Mouse (Mus musculus) G1E (cell line): ENCODE results near the gene Kif3c. TPM values are rescaled to one million over a fixed set of nuclear protein-coding genes. Genes with fewer than 3 reads are reported as not detected.

ENCODE experiments used
- ATAC-seq: 2 replicates; pipeline ENCODE4 v1.8.0; 2016; ENCODE audit warnings: mild to moderate bottlenecking; ENCODE audit not compliant: insufficient number of reproducible peaks, poor library complexity, low FRiP score, severe bottlenecking; ENCODE audit errors: extremely low read depth
- DNase-seq: peaks from one replicate; pipeline ENCODE4 v3.0.0; 2012; ENCODE audit warnings: low spot score
- H3K27me3 ChIP-seq: 2 replicates; pipeline ENCODE4 v1.6.1; 2012; ENCODE audit warnings: mild to moderate bottlenecking, low read length, inconsistent platforms; ENCODE audit not compliant: insufficient read depth
- H3K36me3 ChIP-seq: replicated peaks from 2 replicates; pipeline ENCODE3; 2012; ENCODE audit warnings: mild to moderate bottlenecking, inconsistent platforms
- H3K4me1 ChIP-seq: 2 replicates; pipeline ENCODE4 v1.6.1; 2012; ENCODE audit warnings: low read depth, low read length, inconsistent platforms, mixed read lengths; ENCODE audit not compliant: insufficient read depth
- H3K4me3 ChIP-seq: 2 replicates; pipeline ENCODE4 v1.5.1; 2012; ENCODE audit warnings: low read depth, mild to moderate bottlenecking, inconsistent platforms, low read length, moderate library complexity, mixed read lengths
- H3K9me3 ChIP-seq: replicated peaks from 2 replicates; pipeline ENCODE4 v1.6.1; 2012; ENCODE audit warnings: inconsistent platforms
- CTCF ChIP-seq: IDR thresholded peaks from 2 replicates; pipeline ENCODE4 v1.5.1; 2012; ENCODE audit warnings: low read depth, low read length, inconsistent platforms, mixed read lengths
- GATA1 ChIP-seq: IDR thresholded peaks from 2 replicates; pipeline ENCODE4 v1.6.1; 2012; ENCODE audit warnings: borderline replicate concordance, low read length, inconsistent platforms, mixed read lengths
- GATA2 ChIP-seq: IDR thresholded peaks from 2 replicates; pipeline ENCODE4 v1.6.1; 2012; ENCODE audit warnings: low read depth, low read length, inconsistent platforms, borderline replicate concordance
- POLR2AphosphoS5 ChIP-seq: IDR thresholded peaks from 2 replicates; pipeline ENCODE4 v1.6.1; 2012; ENCODE audit warnings: low read depth, low read length, inconsistent platforms; ENCODE audit not compliant: insufficient replicate concordance
- TAL1 ChIP-seq: conservative IDR thresholded peaks from 2 replicates; pipeline ENCODE4 v1.6.1; 2012; ENCODE audit warnings: low read depth, low read length, inconsistent platforms, mixed read lengths
- polyA plus RNA-seq: library from polyadenylated mRNA; stranded (reverse); fragments of >175 nt; gene quantifications from 2 replicates; pipeline ENCODE4 v1.2.3, GENCODE M21; 2012
- total RNA-seq, 2 experiments: library from RNA; stranded (forward) in 1 of 2; stranded (reverse) in 1 of 2; fragments of 200-1000 nt in 1 of 2; fragments of >200 nt in 1 of 2; fragmentation: Nextera tagmentation in 1 of 2; gene quantifications; 2 replicates each; pipeline ENCODE4 v1.2.3; 2014 to 2017

Kif3c gene
- total and polyA plus RNA-seq, 3 experiments: 0.53 to 1.9 (median 0.55) TPM

- peaks cover 21% of the 10 kb centered on the region for H3K27me3 ChIP-seq
- H3K36me3 ChIP-seq: no peaks in the 10 kb centered on the region
- H3K4me1 ChIP-seq: peaks cover 9% of the 10 kb centered on the region
- no peak for ATAC-seq
- no peak overlapping the region for H3K4me3 ChIP-seq
- no peak for DNase-seq
- 0 out of 2 replicates have a peak, but pooled peaks cover 1% of the 10 kb centered on the region for H3K9me3 ChIP-seq
- TF ChIP-seq CTCF: no peak
- no peak for TF ChIP-seq GATA1
- TF ChIP-seq TAL1: no peak
- no peak for TF ChIP-seq GATA2
- no peak for TF ChIP-seq POLR2AphosphoS5
Measured at GRCm38 (mm10) chr12:3366190-3366956, 1.4 kb downstream of the Kif3c start.

- DNase-seq: no peak
- TF ChIP-seq GATA2: no peak
- no peak for TF ChIP-seq CTCF
- no peak for TF ChIP-seq TAL1
- TF ChIP-seq GATA1: no peak
- TF ChIP-seq POLR2AphosphoS5: no peak
- Histone ChIP-seq H3K4me3 (no peak overlapping the region), H3K9me3 (0 out of 2 replicates have a peak, but pooled peaks cover 1% of the 10 kb centered on the region), H3K36me3 (no peaks in the 10 kb centered on the region), H3K4me1 (peaks cover 9% of the 10 kb centered on the region), H3K27me3 (peaks cover 21% of the 10 kb centered on the region)
- ATAC-seq: no peak
Measured at GRCm38 (mm10) chr12:3366957-3367260, 2.0 kb downstream of the Kif3c start.

GRCm38 (mm10) chr12:3368771-3369170, 3.8 kb downstream of the Kif3c start:
- Histone ChIP-seq H3K4me1 (peaks cover 9% of the 10 kb centered on the region), H3K4me3 (no peak overlapping the region), H3K27me3 (peaks cover 21% of the 10 kb centered on the region), H3K36me3 (no peaks in the 10 kb centered on the region), H3K9me3 (0 out of 2 replicates have a peak, but pooled peaks cover 1% of the 10 kb centered on the region)
- no peak for TF ChIP-seq GATA2
- no peak for TF ChIP-seq POLR2AphosphoS5
- no peak for TF ChIP-seq GATA1
- TF ChIP-seq CTCF: no peak
- TF ChIP-seq TAL1: no peak
- no peak for DNase-seq
- no peak for ATAC-seq

GRCm38 (mm10) chr12:3370979-3371925, 6.3 kb downstream of the Kif3c start:
- DNase-seq (no peak), ATAC-seq (no peak)
- no peaks in the 10 kb centered on the region for H3K4me1 ChIP-seq
- H3K4me3 ChIP-seq: no peak overlapping the region
- H3K9me3 ChIP-seq: no peaks in the 10 kb centered on the region
- H3K36me3 ChIP-seq: no peaks in the 10 kb centered on the region
- TF ChIP-seq POLR2AphosphoS5: no peak
- H3K27me3 ChIP-seq: peaks cover 11% of the 10 kb centered on the region

- no peak overlapping the region for H3K4me3 ChIP-seq
- ATAC-seq (no peak), DNase-seq (no peak)
- H3K36me3 ChIP-seq: no peaks in the 10 kb centered on the region
- H3K9me3 ChIP-seq: no peaks in the 10 kb centered on the region
- TF ChIP-seq TAL1 (no peak), GATA2 (no peak), POLR2AphosphoS5 (no peak), GATA1 (no peak), CTCF (no peak)
- H3K27me3 ChIP-seq: peaks cover 4% of the 10 kb centered on the region
- H3K4me1 ChIP-seq: no peaks in the 10 kb centered on the region
Measured at GRCm38 (mm10) chr12:3371991-3372390, 7.1 kb downstream of the Kif3c start.

GRCm38 (mm10) chr12:3373566-3373965, 8.6 kb downstream of the Kif3c start:
- H3K9me3 ChIP-seq: no peaks in the 10 kb centered on the region
- no peak for DNase-seq
- no peaks in the 10 kb centered on the region for H3K4me1 ChIP-seq
- ATAC-seq: no peak
- H3K36me3 ChIP-seq: no peaks in the 10 kb centered on the region
- no peak overlapping the region for H3K4me3 ChIP-seq
- TF ChIP-seq POLR2AphosphoS5 (no peak), TAL1 (no peak), GATA2 (no peak), CTCF (no peak), GATA1 (no peak)
- peaks cover 3% of the 10 kb centered on the region; the same call in 1 of the 2 replicates for H3K27me3 ChIP-seq
